Mouse (Mus musculus): ENCODE data around the gene Prkn.

- TF ChIP-seq GATA1 (IDR thresholded peaks at IDR 0.05; ENCODE audit: borderline replicate concordance, low read length) (no peak), FLI1 (IDR thresholded peaks at IDR 0.05; ENCODE audit: low read length) (no peak)
These were observed 1061.5 kb downstream of the Prkn start for GRCm38 (mm10) chr17:11901731-11902130.
